Mouse (Mus musculus): Measurements from ENCODE around the gene Mfsd4b2. TPM values are rescaled to one million over a fixed set of nuclear protein-coding genes. Genes with fewer than 3 reads are reported as not detected.

Gene Mfsd4b2
- not detected for total RNA-seq (2023)

GRCm38 (mm10) chr10:39926616-39927139, at the start of gene Mfsd4b2:
Gene Mfsd4b2 (minus strand): TSS chr10:39926923.

DNA sequence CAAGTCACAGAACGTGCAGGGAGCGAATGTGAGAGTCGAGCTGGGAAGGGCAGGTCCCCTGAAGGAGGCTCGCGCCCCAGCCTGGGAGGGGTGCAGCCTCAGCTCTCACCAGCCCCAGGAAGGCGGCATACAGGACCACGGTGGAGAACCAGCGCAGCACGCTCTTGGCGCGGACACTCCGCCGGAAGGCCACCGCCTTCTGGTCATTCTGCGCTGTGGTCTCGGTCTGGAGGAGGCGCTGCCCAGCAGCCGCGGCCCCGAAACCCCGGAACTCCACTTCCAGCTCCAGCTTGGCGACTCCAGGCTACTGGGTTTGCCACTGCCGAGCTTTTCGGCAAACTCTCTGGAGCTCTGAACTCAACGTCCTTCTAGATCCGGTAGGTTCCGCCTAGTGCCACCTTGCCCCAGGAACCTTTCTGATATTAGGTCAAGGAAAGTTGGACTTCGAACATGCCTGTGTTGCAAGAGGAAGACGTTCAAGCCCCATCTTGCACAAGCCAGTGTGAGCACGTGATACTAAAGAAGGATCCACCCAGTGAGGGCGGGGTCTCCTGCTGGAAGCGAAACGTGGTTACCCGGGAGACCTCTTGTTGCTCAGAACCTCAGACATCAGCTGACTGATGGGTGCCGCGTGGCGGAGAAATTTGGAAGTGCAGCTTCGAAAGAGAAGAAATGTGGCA, 33.2 kb upstream of the Mfsd4b2 start, which contains the start of gene Mfsd4b3:
Gene Mfsd4b3, minus strand, starts transcription at position 393 of the 680 bp plus-strand sequence.

GRCm38 (mm10) chr10:39898874-39899371, 27.8 kb downstream of the Mfsd4b2 start, which contains the start of gene Mfsd4b4:
Gene Mfsd4b4 (minus strand): TSS chr10:39899238.

Other genes starting within 250 kb of the Mfsd4b2 start
- gene Rev3l, start 194.8 kb downstream of the Mfsd4b2 start, total RNA-seq (2023): 64.1 TPM
- 3.8 TPM for gene Mfsd4b4, start 27.7 kb downstream of the Mfsd4b2 start, total RNA-seq (2023)
- 0.33 TPM for gene Mfsd4b3, start 33.2 kb upstream of the Mfsd4b2 start, total RNA-seq (2023)
- gene Mfsd4b5, start 59.7 kb upstream of the Mfsd4b2 start, total RNA-seq (2023): 0.68 TPM
- 0.27 TPM for gene Mfsd4b1, start 98.3 kb upstream of the Mfsd4b2 start, total RNA-seq (2023)
- 7.2 TPM for gene Slc16a10, start 215.3 kb upstream of the Mfsd4b2 start, total RNA-seq (2023)